Mouse (Mus musculus): ENCODE results near the gene Vtn. TPM values are rescaled to one million over a fixed set of nuclear protein-coding genes. Genes with fewer than 3 reads are reported as not detected.

Gene Vtn
- total and polyA plus RNA-seq, 3 experiments, result not detected

DNA sequence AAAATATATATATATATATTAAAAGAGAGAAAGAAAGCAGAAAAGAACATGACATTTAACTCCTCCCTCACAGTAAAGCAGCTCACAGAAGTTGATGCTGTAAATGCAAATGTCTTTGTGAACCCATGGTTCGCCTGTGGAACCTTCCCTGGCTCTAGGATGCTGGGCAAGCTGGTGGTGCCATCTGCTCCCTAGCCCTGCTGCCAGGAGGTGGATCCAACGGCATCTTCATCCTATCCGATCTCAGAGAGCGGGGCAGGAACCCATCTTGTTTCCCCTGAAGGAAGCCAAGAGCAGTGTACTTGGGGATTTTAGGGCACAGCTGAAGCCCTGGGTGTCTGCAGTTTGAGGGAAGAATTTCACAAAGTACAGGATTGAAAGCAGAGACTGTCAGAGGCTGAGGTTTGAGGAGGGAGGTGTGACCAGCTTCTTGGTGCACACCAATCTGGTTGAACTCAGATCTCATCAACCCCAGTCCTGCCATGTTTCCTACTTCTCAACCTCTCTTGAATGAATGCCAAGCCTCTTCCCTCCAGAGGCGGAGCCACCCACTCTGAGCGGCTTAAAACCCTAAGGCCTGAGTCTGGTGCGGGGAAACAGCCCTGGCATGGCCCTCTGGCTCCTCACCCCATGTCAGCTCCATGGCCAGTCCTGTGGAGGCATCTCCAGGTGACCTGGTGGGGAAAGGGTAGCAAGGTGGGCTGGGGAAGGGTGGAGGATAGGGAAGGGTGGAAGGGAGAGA, 4.2 kb downstream of the Vtn start, which contains the start of gene Sebox:
Gene Sebox (plus strand): TSS at position 539 of the 742 bp plus-strand sequence.
- Histone ChIP-seq H3K4me3 (ENCODE audit: low read depth, low read length) (no peak within 1 kb of the TSS), H3K9me3 (replicated peaks) (no peaks in the 10 kb centered on the region), H3K4me1 (ENCODE audit: insufficient read depth, low read depth, low read length) (peaks cover 6% of the 10 kb centered on the region; the same call in 1 of the 2 replicates), H3K27me3 (ENCODE audit: insufficient read depth, low read length) (peaks cover 25% of the 10 kb centered on the region), H3K36me3 (replicated peaks) (peaks cover 41% of the 10 kb centered on the region)
- DNase-seq (ENCODE audit: low spot score) (no peak), ATAC-seq (ENCODE audit: extremely low read depth, insufficient number of reproducible peaks, low FRiP score, poor library complexity, severe bottlenecking) (no peak)
- no peak for TF ChIP-seq TAL1 (conservative IDR thresholded peaks at IDR 0.05; ENCODE audit: low read depth, low read length)
- TF ChIP-seq POLR2AphosphoS5 (IDR thresholded peaks at IDR 0.05; ENCODE audit: insufficient replicate concordance, low read depth, low read length), result no peak
- no peak for TF ChIP-seq CTCF (IDR thresholded peaks at IDR 0.05; ENCODE audit: low read depth, low read length)
- TF ChIP-seq GATA2 (IDR thresholded peaks at IDR 0.05; ENCODE audit: borderline replicate concordance, low read depth, low read length), result no peak
- no peak for TF ChIP-seq GATA1 (IDR thresholded peaks at IDR 0.05; ENCODE audit: borderline replicate concordance, low read length)

DNA sequence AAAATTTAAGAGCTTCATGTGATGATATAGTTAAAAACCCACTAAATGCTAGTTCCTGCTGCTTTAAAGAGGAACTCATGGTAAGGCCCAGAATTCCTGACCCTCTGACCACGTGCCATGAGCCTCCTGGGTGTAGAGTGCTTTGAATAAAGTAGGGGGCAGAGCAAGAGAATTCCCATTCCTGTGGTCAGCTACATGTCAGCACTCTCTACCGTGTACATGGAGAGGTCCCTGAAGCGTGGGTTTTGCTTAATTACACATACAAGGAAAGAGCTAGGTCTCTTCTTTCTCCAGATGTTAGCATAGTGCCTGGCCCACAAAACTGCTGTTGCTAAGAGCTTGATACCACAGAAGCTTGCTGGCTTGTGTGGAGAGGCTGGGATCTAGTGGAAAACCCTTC, 6.5 kb downstream of the Vtn start:
- TF ChIP-seq GATA2 (IDR thresholded peaks at IDR 0.05; ENCODE audit: borderline replicate concordance, low read depth, low read length), result no peak
- TF ChIP-seq TAL1 (conservative IDR thresholded peaks at IDR 0.05; ENCODE audit: low read depth, low read length), result no peak
- no peak for TF ChIP-seq POLR2AphosphoS5 (IDR thresholded peaks at IDR 0.05; ENCODE audit: insufficient replicate concordance, low read depth, low read length)
- no peak for TF ChIP-seq GATA1 (IDR thresholded peaks at IDR 0.05; ENCODE audit: borderline replicate concordance, low read length)
- TF ChIP-seq CTCF (IDR thresholded peaks at IDR 0.05; ENCODE audit: low read depth, low read length), result no peak
- Histone ChIP-seq H3K27me3 (ENCODE audit: insufficient read depth, low read length) (peaks cover 7% of the 10 kb centered on the region; the same call in 1 of the 2 replicates), H3K9me3 (replicated peaks) (no peaks in the 10 kb centered on the region), H3K4me1 (ENCODE audit: insufficient read depth, low read depth, low read length) (peaks cover 4% of the 10 kb centered on the region; the same call in 1 of the 2 replicates), H3K4me3 (ENCODE audit: low read depth, low read length) (no peak overlapping the region), H3K36me3 (replicated peaks) (peaks cover 62% of the 10 kb centered on the region)
- ATAC-seq (ENCODE audit: extremely low read depth, insufficient number of reproducible peaks, low FRiP score, poor library complexity, severe bottlenecking) (no peak), DNase-seq (ENCODE audit: low spot score) (no peak)

GRCm38 (mm10) chr11:78509148-78509547, 10.3 kb downstream of the Vtn start:
- Histone ChIP-seq H3K4me3 (ENCODE audit: low read depth, low read length) (no peak overlapping the region), H3K9me3 (replicated peaks) (no peaks in the 10 kb centered on the region), H3K36me3 (replicated peaks) (peaks cover 63% of the 10 kb centered on the region), H3K4me1 (ENCODE audit: insufficient read depth, low read depth, low read length) (peaks cover 26% of the 10 kb centered on the region), H3K27me3 (ENCODE audit: insufficient read depth, low read length) (no peaks in the 10 kb centered on the region)
- no peak for TF ChIP-seq POLR2AphosphoS5 (IDR thresholded peaks at IDR 0.05; ENCODE audit: insufficient replicate concordance, low read depth, low read length)
- TF ChIP-seq GATA1 (IDR thresholded peaks at IDR 0.05; ENCODE audit: borderline replicate concordance, low read length), result no peak
- TF ChIP-seq GATA2 (IDR thresholded peaks at IDR 0.05; ENCODE audit: borderline replicate concordance, low read depth, low read length), result no peak
- no peak for TF ChIP-seq TAL1 (conservative IDR thresholded peaks at IDR 0.05; ENCODE audit: low read depth, low read length)
- TF ChIP-seq CTCF (IDR thresholded peaks at IDR 0.05; ENCODE audit: low read depth, low read length), result no peak
- DNase-seq (ENCODE audit: low spot score) (no peak), ATAC-seq (ENCODE audit: extremely low read depth, insufficient number of reproducible peaks, low FRiP score, poor library complexity, severe bottlenecking) (no peak)

DNA sequence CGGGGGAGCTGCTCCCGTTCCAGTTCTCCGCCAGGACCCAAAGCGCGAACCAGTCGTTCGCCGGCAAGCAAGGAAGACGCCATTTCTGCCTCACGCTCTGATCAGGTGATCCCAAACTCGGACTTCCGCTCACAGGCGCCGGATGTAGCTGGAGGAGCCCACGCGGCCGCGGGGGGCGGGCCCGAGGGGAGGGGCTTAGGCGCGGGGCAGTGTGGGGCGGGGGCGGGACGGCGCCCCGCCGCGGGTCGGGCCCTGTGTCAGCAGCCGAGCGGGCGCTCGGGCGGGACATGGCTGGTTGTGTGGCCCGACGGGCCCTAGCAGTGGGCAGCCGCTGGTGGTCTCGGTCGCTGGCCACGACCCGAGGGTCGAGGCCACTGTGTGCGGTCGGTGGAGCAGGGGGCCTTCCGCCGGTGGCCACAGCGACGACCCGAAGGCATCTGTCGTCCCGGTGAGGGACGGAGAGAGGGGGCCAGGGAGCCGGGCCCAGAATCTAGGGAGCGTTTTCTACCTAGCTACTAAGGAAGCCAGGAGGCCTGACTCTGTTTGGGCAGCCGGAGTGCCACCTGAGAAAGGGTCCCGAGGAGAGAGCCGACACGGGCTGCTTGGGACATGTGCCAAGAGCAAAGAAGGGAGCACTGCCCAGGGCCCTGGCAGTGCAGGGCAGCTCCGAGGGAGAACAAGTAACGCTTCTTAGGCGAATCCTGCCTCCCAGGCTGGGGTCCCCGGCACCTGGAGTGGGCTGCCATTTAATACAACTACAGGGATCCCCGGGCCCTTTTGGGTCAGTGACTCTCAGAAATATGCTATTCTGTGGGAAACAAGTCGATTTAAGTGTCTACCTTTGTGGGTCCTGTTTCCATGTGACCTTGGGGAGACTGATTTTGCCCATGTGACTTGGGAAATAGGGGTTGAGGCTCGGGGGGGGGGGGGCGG, 13.4 kb downstream of the Vtn start, which contains the start of the genes Tmem199 and Poldip2:
Gene Tmem199 (minus strand): TSS at position 148 of the 933 bp plus-strand sequence.
Gene Poldip2 (plus strand): TSS at position 169 of the 933 bp plus-strand sequence.
- Histone ChIP-seq H3K9me3 (replicated peaks) (no peaks in the 10 kb centered on the region), H3K27me3 (ENCODE audit: insufficient read depth, low read length) (no peaks in the 10 kb centered on the region), H3K4me1 (ENCODE audit: insufficient read depth, low read depth, low read length) (peaks cover 36% of the 10 kb centered on the region), H3K36me3 (replicated peaks) (peaks cover 64% of the 10 kb centered on the region), H3K4me3 (ENCODE audit: low read depth, low read length) (peak within 1 kb of the TSS; percentile 91)
- TF ChIP-seq CTCF (IDR thresholded peaks at IDR 0.05; ENCODE audit: low read depth, low read length), result no peak
- TF ChIP-seq TAL1 (conservative IDR thresholded peaks at IDR 0.05; ENCODE audit: low read depth, low read length), result no peak
- no peak for TF ChIP-seq GATA1 (IDR thresholded peaks at IDR 0.05; ENCODE audit: borderline replicate concordance, low read length)
- TF ChIP-seq GATA2 (IDR thresholded peaks at IDR 0.05; ENCODE audit: borderline replicate concordance, low read depth, low read length), result no peak
- no peak for TF ChIP-seq POLR2AphosphoS5 (IDR thresholded peaks at IDR 0.05; ENCODE audit: insufficient replicate concordance, low read depth, low read length)
- peak; percentile 96 for DNase-seq (ENCODE audit: low spot score)
- peak; percentile 81 for ATAC-seq (ENCODE audit: extremely low read depth, insufficient number of reproducible peaks, low FRiP score, poor library complexity, severe bottlenecking)

DNA sequence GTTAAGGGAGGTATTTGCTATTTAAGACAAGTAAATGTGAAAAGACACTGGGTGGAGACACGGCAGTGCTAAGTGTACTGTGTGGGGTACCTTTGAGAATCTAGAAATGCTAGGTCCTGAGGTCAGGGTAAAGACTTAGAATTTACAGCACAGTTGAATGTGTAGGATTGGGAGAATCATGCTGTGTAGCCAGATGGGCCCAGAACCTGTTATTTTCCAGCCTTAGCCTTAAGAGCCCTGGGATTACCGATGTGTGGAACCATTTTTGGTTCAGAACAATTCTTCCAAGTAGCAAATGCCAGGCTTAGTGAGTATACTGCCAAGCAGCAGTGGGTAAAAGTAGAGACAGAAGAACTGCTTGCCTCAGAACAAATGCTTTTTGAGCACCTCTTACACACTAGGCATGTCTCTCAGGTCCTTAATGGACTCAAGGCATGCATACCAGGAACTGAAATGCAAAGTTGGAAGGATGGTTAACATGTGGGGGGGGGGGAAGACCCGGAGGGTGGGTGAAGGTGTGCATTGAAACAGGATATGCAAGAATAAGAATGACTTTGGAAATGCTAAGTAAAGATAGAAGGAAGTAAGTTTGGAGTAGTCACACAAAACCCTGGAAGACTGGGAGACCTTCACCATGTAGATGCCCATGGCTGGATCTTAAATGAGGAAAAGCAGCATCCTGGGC, 14.4 kb downstream of the Vtn start:
- no peak for TF ChIP-seq CTCF (IDR thresholded peaks at IDR 0.05; ENCODE audit: low read depth, low read length)
- TF ChIP-seq GATA2 (IDR thresholded peaks at IDR 0.05; ENCODE audit: borderline replicate concordance, low read depth, low read length), result no peak
- Histone ChIP-seq H3K4me1 (ENCODE audit: insufficient read depth, low read depth, low read length) (peaks cover 36% of the 10 kb centered on the region), H3K36me3 (replicated peaks) (peaks cover 64% of the 10 kb centered on the region), H3K4me3 (ENCODE audit: low read depth, low read length) (peak overlapping the region; percentile 91), H3K27me3 (ENCODE audit: insufficient read depth, low read length) (no peaks in the 10 kb centered on the region), H3K9me3 (replicated peaks) (no peaks in the 10 kb centered on the region)
- ATAC-seq (ENCODE audit: extremely low read depth, insufficient number of reproducible peaks, low FRiP score, poor library complexity, severe bottlenecking), result no peak
- no peak for DNase-seq (ENCODE audit: low spot score)

Measured in G1E (cell line).